Mouse (Mus musculus) testis, adult 2 months (tissue): ENCODE data around the gene Stk39.

ENCODE experiments used
- CTCF ChIP-seq: fragments of 200-500 bp; IDR thresholded peaks from 2 replicates; pipeline ENCODE4 v1.5.1; 2012; ENCODE audit warnings: low read depth, mild to moderate bottlenecking, inconsistent platforms, low read length, moderate library complexity; ENCODE audit not compliant: control insufficient read depth, insufficient read depth, insufficient replicate concordance
- POLR2A ChIP-seq: fragments of 200-500 bp; IDR thresholded peaks from 2 replicates; pipeline ENCODE4 v1.6.1; 2012; ENCODE audit warnings: low read depth, mild to moderate bottlenecking, inconsistent platforms, low read length, moderate library complexity; ENCODE audit not compliant: control insufficient read depth

DNA sequence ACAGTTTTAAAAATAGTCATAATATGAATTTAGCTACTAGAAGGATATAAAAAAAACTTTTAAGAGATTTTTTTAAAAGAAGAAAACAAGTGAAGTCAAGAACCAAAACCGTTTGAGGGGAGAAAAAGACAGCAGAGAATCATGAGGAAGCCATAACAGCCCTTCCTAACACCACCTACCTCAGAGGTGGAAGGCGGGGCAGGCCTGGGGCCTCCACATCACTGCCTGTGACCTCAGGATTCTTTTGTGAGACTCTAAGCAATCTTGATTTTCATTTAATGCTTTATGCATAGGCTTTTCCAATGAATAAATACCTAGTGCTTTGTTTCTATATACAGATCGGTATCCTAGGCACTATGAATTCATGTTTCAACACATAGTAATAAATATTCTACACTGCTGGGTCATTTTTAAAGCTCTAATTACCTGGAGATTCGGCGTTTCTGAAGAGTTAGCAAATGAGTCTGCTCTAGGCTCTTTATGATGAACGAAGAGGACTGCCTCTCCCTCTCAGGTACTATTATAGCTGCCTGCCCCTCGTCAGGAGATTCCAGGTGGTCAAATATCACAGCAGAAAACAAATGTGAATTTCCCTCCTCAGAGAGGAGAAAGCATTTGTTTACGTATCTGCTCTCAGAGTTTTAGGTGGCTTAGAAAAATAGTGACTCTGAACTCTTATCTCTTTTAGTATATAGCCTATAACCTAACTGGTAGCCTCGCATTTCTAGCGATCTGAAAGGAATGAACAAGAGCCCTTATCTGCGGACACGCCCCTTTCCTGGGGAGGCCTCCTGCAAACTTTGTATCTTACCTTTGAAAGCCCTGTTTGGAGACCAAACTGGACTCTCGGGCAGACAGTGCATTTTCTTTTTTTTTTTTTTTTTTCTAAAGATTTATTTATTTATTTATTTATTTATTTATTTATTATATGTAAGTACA lies 78.2 kb downstream of the Stk39 start:
- TF ChIP-seq POLR2A (no peak), CTCF (no peak)
